Mouse (Mus musculus) MEL (cell line): ENCODE measurements around the gene Klk1b8. TPM values are rescaled to one million over a fixed set of nuclear protein-coding genes. Genes with fewer than 3 reads are reported as not detected.

Source experiments
- DNase-seq: peaks from one replicate; pipeline ENCODE4 v3.0.0; 2011; ENCODE audit warnings: low read depth, low spot score
- H3K27ac ChIP-seq: 2 replicates; pipeline ENCODE4 v1.5.1; 2012; ENCODE audit warnings: low read depth, mild to moderate bottlenecking, control low read depth, low read length, moderate library complexity; ENCODE audit not compliant: control insufficient read depth
- H3K27me3 ChIP-seq, 2 experiments: fragments of 150-350 bp in 1 of 2; sonication (generic) in 1 of 2; 2 replicates each; pipeline ENCODE4 v1.6.1; 2012; ENCODE audit warnings: low read length in 2 of 2, mild to moderate bottlenecking in 2 of 2, improper control_type of control experiment in 1 of 2, moderate library complexity in 1 of 2; ENCODE audit not compliant: insufficient read depth in 2 of 2, control insufficient read depth in 1 of 2
- H3K36me3 ChIP-seq, 2 experiments: 2 replicates each; pipeline ENCODE4 v1.6.1; 2012 to 2014; ENCODE audit warnings: low read length in 2 of 2, improper control_type of control experiment in 1 of 2, inconsistent platforms in 1 of 2, mild to moderate bottlenecking in 1 of 2; ENCODE audit not compliant: insufficient read depth in 2 of 2, control insufficient read depth in 1 of 2
- H3K4me1 ChIP-seq, 2 experiments: fragments of 150-350 bp in 1 of 2; sonication (generic) in 1 of 2; 2 replicates each; pipeline ENCODE4 v1.6.1; 2012; ENCODE audit warnings: low read length in 2 of 2, improper control_type of control experiment in 1 of 2, mild to moderate bottlenecking in 1 of 2; ENCODE audit not compliant: insufficient read depth in 2 of 2, control insufficient read depth in 1 of 2
- H3K4me3 ChIP-seq, 2 experiments: fragments of 150-350 bp in 1 of 2; sonication (generic) in 1 of 2; 2 replicates each; pipeline ENCODE4 v1.5.1; 2012; ENCODE audit warnings: low read depth in 2 of 2, low read length in 2 of 2, mild to moderate bottlenecking in 2 of 2, moderate library complexity in 2 of 2, control low read depth in 1 of 2, improper control_type of control experiment in 1 of 2; ENCODE audit not compliant: control insufficient read depth in 1 of 2, insufficient read depth in 1 of 2
- H3K79me2 ChIP-seq: 2 replicates; pipeline ENCODE4 v1.6.1; 2012; ENCODE audit warnings: mild to moderate bottlenecking, low read length, moderate library complexity; ENCODE audit not compliant: control insufficient read depth, poor library complexity, insufficient read depth
- H3K9ac ChIP-seq: 2 replicates; pipeline ENCODE4 v1.6.1; 2012; ENCODE audit warnings: low read depth, mild to moderate bottlenecking, control low read depth, low read length, moderate library complexity; ENCODE audit not compliant: control insufficient read depth, poor library complexity, severe bottlenecking
- H3K9me3 ChIP-seq: fragments of 150-350 bp; sonication (generic); replicated peaks from 2 replicates; pipeline ENCODE4 v1.6.1; 2012; ENCODE audit warnings: mild to moderate bottlenecking, low read length, improper control_type of control experiment, moderate library complexity; ENCODE audit not compliant: insufficient read depth
- BHLHE40 ChIP-seq: IDR thresholded peaks from 2 replicates; pipeline ENCODE4 v1.6.1; 2012; ENCODE audit warnings: low read depth, mild to moderate bottlenecking, inconsistent platforms, low read length, improper control_type of control experiment, borderline replicate concordance
- ELF1 ChIP-seq: IDR thresholded peaks from 2 replicates; pipeline ENCODE4 v1.6.1; 2014; ENCODE audit warnings: low read depth, mild to moderate bottlenecking, inconsistent platforms, low read length, improper control_type of control experiment, moderate library complexity
- ETS1 ChIP-seq: IDR thresholded peaks from 2 replicates; pipeline ENCODE4 v1.6.1; 2012; ENCODE audit warnings: low read depth, mild to moderate bottlenecking, inconsistent platforms, low read length, improper control_type of control experiment, moderate library complexity
- JUND ChIP-seq: IDR thresholded peaks from 2 replicates; pipeline ENCODE4 v1.6.1; 2011; ENCODE audit warnings: low read depth, mild to moderate bottlenecking, improper control_type of control experiment, low read length
- MAFK ChIP-seq: IDR thresholded peaks from 2 replicates; pipeline ENCODE4 v1.6.1; 2011; ENCODE audit warnings: low read depth, mild to moderate bottlenecking, low read length, improper control_type of control experiment, borderline replicate concordance
- MAZ ChIP-seq: IDR thresholded peaks from 2 replicates; pipeline ENCODE4 v1.6.1; 2012; ENCODE audit warnings: low read depth, mild to moderate bottlenecking, inconsistent platforms, low read length, improper control_type of control experiment
- MEF2A ChIP-seq: IDR thresholded peaks from 2 replicates; pipeline ENCODE4 v1.6.1; 2014; ENCODE audit warnings: low read depth, mild to moderate bottlenecking, inconsistent platforms, low read length, improper control_type of control experiment; ENCODE audit not compliant: poor library complexity, insufficient replicate concordance, severe bottlenecking; ENCODE audit errors: extremely low read depth
- MXI1 ChIP-seq: IDR thresholded peaks from 2 replicates; pipeline ENCODE4 v1.6.1; 2011; ENCODE audit warnings: mild to moderate bottlenecking, low read depth, low read length, improper control_type of control experiment
- NELFE ChIP-seq: IDR thresholded peaks from 2 replicates; pipeline ENCODE4 v1.6.1; 2011; ENCODE audit warnings: low read depth, low read length, improper control_type of control experiment
- POLR2A ChIP-seq, 2 experiments: IDR thresholded peaks; 2 replicates each; pipeline ENCODE4 v1.6.1; 2011 to 2012; ENCODE audit warnings: low read length in 2 of 2, mild to moderate bottlenecking in 2 of 2, control low read depth in 1 of 2, improper control_type of control experiment in 1 of 2, low read depth in 1 of 2, moderate library complexity in 1 of 2; ENCODE audit not compliant: control insufficient read depth in 1 of 2, insufficient read depth in 1 of 2, poor library complexity in 1 of 2
- POLR2AphosphoS5 ChIP-seq: IDR thresholded peaks from 2 replicates; pipeline ENCODE4 v1.6.1; 2012; ENCODE audit warnings: low read depth, borderline replicate concordance, mild to moderate bottlenecking, inconsistent platforms, low read length, moderate library complexity, mixed read lengths
- RCOR1 ChIP-seq: IDR thresholded peaks from 2 replicates; pipeline ENCODE4 v1.6.1; 2012; ENCODE audit warnings: low read depth, mild to moderate bottlenecking, inconsistent platforms, low read length, improper control_type of control experiment
- SMC3 ChIP-seq: IDR thresholded peaks from 2 replicates; pipeline ENCODE4 v1.6.1; 2011; ENCODE audit warnings: low read depth, low read length, improper control_type of control experiment
- TAL1 ChIP-seq: IDR thresholded peaks from 2 replicates; pipeline ENCODE4 v1.6.1; 2012; ENCODE audit warnings: mild to moderate bottlenecking, inconsistent platforms, low read length, moderate library complexity, mixed read lengths
- TBP ChIP-seq: IDR thresholded peaks from 2 replicates; pipeline ENCODE4 v1.8.0; 2011; ENCODE audit warnings: low read depth, low read length, improper control_type of control experiment
- UBTF ChIP-seq: IDR thresholded peaks from 2 replicates; pipeline ENCODE4 v1.6.1; 2012; ENCODE audit warnings: low read depth, mild to moderate bottlenecking, inconsistent platforms, low read length, improper control_type of control experiment, moderate library complexity, borderline replicate concordance; ENCODE audit not compliant: insufficient read depth
- USF1 ChIP-seq: IDR thresholded peaks from 2 replicates; pipeline ENCODE4 v1.6.1; 2014; ENCODE audit warnings: low read depth, mild to moderate bottlenecking, inconsistent platforms, low read length, improper control_type of control experiment, moderate library complexity
- USF2 ChIP-seq, 2 experiments: IDR thresholded peaks; 2 replicates each; pipeline ENCODE4 v1.6.1; 2011 to 2012; ENCODE audit warnings: improper control_type of control experiment in 2 of 2, low read length in 2 of 2, borderline replicate concordance in 1 of 2, inconsistent platforms in 1 of 2, low read depth in 1 of 2, mild to moderate bottlenecking in 1 of 2; ENCODE audit not compliant: insufficient read depth in 1 of 2
- ZKSCAN1 ChIP-seq: IDR thresholded peaks from 2 replicates; pipeline ENCODE4 v1.6.1; 2012; ENCODE audit warnings: low read depth, mild to moderate bottlenecking, inconsistent platforms, low read length, improper control_type of control experiment, moderate library complexity
- ZMIZ1 ChIP-seq: IDR thresholded peaks from 2 replicates; pipeline ENCODE4 v1.6.1; 2012; ENCODE audit warnings: low read depth, mild to moderate bottlenecking, inconsistent platforms, low read length, improper control_type of control experiment, moderate library complexity
- polyA plus RNA-seq, 2 experiments: library from polyadenylated mRNA; stranded (reverse) in 1 of 2; unstranded in 1 of 2; fragments of >175 nt in 1 of 2; fragments of >200 nt in 1 of 2; gene quantifications; 2 replicates each; pipeline versions ENCODE4 v1.2.1 to v1.2.4; 2012; ENCODE audit warnings: low replicate concordance in 2 of 2, low read depth in 1 of 2; ENCODE audit not compliant: insufficient read length in 2 of 2, insufficient read depth in 1 of 2, missing spikeins in 1 of 2
- total RNA-seq: library from RNA; depleted of rRNA; stranded (reverse); fragments of 300-350 nt; gene quantifications from 2 replicates; pipeline ENCODE4 v1.2.3, GENCODE M21; 2012

Klk1b8 gene
- total and polyA plus RNA-seq, 3 experiments: not detected

- no peak for TF ChIP-seq USF1
- no peak for TF ChIP-seq TAL1
- no peak for TF ChIP-seq ELF1
- no peak for TF ChIP-seq ETS1
- no peak for TF ChIP-seq POLR2A (IDR thresholded peaks at IDR 0.05; ENCODE audit: control insufficient read depth in 1 of 2, insufficient read depth in 1 of 2, low read depth in 1 of 2, low read length in 2 of 2, poor library complexity in 1 of 2)
- TF ChIP-seq, all 39 proteins: peak for 0
- no peak overlapping the region for H3K9ac ChIP-seq
- H3K4me1 ChIP-seq: no peaks in the 10 kb centered on the region
- no peaks in the 10 kb centered on the region for H3K27me3 ChIP-seq
- no peaks in the 10 kb centered on the region for H3K36me3 ChIP-seq
- DNase-seq: no peak
- H3K9me3 ChIP-seq: no peaks in the 10 kb centered on the region
- H3K27ac ChIP-seq: no peak overlapping the region
- H3K79me2 ChIP-seq: no peaks in the 10 kb centered on the region
- no peak overlapping the region for H3K4me3 ChIP-seq
These were observed 32.0 kb upstream of the Klk1b8 start for GRCm38 (mm10) chr7:43918426-43918825.

- TF ChIP-seq ZMIZ1: no peak
- no peak for TF ChIP-seq MAZ
- no peak for TF ChIP-seq BHLHE40
- TF ChIP-seq MXI1: no peak
- no peak for TF ChIP-seq UBTF
- no peak for TF ChIP-seq POLR2A (IDR thresholded peaks at IDR 0.05; ENCODE audit: control insufficient read depth in 1 of 2, insufficient read depth in 1 of 2, low read depth in 1 of 2, low read length in 2 of 2, poor library complexity in 1 of 2)
- no peak for TF ChIP-seq JUND
- no peak for TF ChIP-seq MEF2A
- no peak for TF ChIP-seq RCOR1
- no peak for TF ChIP-seq MAFK
- no peak for TF ChIP-seq TBP
- no peak for TF ChIP-seq SMC3
- TF ChIP-seq USF2 (IDR thresholded peaks at IDR 0.05; ENCODE audit: borderline replicate concordance in 1 of 2, insufficient read depth in 1 of 2, low read depth in 1 of 2, low read length in 2 of 2): no peak
- TF ChIP-seq TAL1: no peak
- no peak for TF ChIP-seq NELFE
- TF ChIP-seq ELF1: no peak
- no peak for TF ChIP-seq POLR2AphosphoS5
- no peak for TF ChIP-seq ZKSCAN1
- no peaks in the 10 kb centered on the region for H3K36me3 ChIP-seq
- no peak overlapping the region for H3K27ac ChIP-seq
- no peaks in the 10 kb centered on the region for H3K9me3 ChIP-seq
- no peak overlapping the region for H3K4me3 ChIP-seq
- no peak for DNase-seq
- H3K79me2 ChIP-seq: no peaks in the 10 kb centered on the region
- no peak overlapping the region for H3K9ac ChIP-seq
- no peaks in the 10 kb centered on the region for H3K4me1 ChIP-seq
- no peaks in the 10 kb centered on the region for H3K27me3 ChIP-seq
These were observed 31.6 kb upstream of the Klk1b8 start for GRCm38 (mm10) chr7:43918871-43919270.
